Mouse (Mus musculus): ENCODE results near the gene Pmm2. TPM values are rescaled to one million over a fixed set of nuclear protein-coding genes. Genes with fewer than 3 reads are reported as not detected.

Gene Pmm2
- 10 to 100 TPM; 25.4 to 29.5 TPM for total RNA-seq (2021)
- long read RNA-seq, transcript Pmm2-201 (9 exons, 1,842 nt): major isoform, 14 of 29 reads
- long read RNA-seq, partial matches to known transcripts: 7 of 29 reads
- long read RNA-seq, other reads (novel, unspliced or antisense): 6 of 29 reads

DNA sequence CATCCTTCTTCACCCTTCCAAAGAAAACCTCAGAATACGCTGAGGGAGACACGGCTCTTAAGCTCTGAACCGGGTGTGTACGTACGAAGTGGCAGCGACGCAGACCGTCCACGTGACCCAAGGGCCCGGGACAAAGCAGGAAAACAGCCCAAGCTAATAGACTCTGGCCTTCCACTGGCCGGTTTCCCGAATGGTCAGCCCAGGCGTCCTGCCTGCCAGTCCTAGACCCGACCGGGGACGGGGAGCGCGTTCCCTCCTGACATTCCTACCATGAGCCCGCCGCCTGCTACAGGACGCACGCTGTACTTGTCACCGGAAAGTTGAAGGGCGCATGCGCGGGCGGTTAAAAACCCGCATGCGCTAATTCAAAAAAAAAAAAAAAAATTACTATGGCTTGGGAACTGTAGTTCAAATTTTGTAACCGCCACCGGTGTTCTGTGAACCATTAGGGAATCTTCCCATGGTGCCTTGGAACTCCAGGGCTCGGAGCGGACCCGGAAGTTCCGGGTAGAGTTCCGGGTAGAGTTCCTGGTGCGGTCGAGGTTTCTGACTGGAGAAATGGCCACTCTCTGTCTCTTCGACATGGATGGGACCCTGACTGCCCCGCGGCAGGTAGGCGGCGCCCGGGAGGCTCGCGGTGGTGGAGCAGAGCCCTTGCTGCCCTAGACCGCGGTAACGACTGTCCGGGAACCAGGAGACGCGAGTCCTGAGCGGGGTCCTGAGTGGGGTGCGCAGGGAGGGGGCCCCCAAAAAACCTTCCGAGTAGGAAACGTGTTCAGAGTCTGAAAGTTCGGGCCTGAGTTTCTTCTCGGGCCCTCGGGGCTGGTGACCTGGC is at the start of gene Pmm2, which contains the start of gene Tmem186:
Pmm2 (plus strand) TSS at position 458 of the 835 bp plus-strand sequence.
Tmem186 (minus strand) TSS at position 496 of the 835 bp plus-strand sequence.
- DNase-seq (ENCODE audit: low spot score in 2 of 2): peak; percentile 84 to 91

DNA sequence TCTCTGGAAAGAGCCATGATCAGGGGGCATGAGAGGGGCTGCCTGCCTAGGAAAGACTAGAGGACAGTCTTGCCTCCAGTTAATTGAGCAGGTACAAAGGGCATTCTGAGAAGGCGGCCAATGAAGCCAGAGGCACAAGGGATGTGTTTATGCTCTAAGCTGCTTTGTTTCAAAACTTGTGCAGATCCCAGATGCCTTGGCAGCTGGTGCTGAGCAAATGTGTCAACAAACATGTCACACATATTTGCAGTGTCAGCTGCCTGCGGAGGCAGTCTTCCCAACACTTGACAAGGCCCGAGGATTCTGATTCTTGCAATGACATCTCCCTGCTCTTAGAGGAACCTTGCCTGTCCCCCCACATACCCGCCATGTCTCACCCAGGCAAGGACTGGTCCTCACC is 42.1 kb upstream of the Pmm2 start:
- DNase-seq (ENCODE audit: low spot score in 2 of 2): peak; percentile 79 to 92

DNA sequence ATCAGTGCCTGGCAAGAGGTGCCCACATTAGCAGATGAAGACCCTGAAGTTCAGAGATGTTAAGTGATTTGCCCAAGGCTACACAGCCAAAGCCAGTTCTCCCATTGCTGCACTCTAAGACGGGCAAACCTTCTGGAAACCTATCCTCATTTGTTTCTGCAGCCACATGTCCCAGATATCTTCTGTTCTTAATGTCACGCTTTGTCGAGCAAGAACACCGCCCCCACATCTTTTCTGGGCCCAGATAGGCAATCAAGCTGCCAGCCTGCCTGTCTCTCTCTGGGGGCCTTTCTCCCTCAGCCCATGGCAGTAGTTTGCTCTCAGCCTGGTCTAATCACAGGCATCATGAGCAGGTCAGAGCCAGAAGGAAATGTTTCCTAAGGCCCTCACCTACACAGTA is 41.1 kb upstream of the Pmm2 start:
- peak; percentile 27 to 42 for DNase-seq (ENCODE audit: low spot score in 2 of 2)

DNA sequence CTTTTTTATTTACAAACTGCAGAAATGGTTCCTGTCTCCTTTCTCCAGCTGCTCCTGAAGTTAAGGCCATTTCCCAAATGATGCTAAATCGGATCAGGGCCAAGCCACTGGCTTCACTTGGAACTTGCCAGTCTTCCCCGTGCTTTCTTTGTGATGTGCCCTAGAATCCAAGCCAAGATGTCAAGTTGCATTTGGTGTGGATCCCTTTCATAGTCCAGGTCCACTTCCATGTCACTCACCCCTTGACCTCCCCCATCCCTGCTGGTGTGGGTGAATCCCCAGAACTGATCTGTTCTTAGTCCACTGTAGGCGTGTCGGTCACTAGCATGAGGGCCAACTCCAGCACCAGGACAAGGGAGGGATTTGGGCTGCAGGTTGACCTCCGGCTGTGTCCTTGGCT is 40.0 kb upstream of the Pmm2 start:
- DNase-seq (ENCODE audit: low spot score in 2 of 2): no peak

DNA sequence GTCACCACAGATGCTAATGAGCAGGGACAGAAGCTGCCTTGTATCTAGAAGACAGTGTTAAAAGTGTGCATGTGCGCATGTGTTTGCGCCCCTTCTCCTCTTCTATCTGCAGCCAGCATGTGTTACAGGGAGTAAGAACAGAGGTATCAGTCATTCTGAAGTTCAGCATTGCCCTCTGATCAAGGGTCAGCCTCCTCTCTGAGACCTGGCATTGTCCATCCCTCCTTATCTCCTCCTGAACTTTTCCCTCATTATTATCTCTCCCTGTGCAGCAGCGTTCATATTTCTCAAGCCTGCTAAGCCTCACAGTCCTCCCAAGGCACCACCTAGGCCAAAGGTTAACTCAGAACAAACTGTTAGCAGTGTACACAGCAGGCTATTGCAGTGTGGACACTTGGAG is 33.7 kb upstream of the Pmm2 start:
- DNase-seq (ENCODE audit: low spot score in 2 of 2): no peak

DNA sequence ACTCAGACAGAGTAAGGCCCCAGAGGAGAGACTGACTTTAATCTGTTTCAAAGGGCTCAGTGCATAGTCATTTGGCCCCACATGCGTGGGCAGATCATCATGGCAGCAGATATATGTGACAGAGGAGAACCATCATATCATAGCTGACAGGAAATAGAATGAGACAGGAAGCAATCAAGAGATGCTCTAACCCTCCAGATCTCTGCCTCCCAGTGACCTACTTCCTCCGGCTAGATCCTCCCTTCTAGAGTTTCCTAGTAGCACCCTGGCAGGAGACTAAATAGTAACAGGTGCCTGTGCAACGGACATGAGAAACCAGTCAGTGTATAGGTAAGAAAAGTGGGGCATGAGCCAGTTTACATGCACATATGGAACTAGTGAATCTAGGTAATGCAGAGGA is 27.1 kb upstream of the Pmm2 start:
- DNase-seq (ENCODE audit: low spot score in 2 of 2): no peak

DNA sequence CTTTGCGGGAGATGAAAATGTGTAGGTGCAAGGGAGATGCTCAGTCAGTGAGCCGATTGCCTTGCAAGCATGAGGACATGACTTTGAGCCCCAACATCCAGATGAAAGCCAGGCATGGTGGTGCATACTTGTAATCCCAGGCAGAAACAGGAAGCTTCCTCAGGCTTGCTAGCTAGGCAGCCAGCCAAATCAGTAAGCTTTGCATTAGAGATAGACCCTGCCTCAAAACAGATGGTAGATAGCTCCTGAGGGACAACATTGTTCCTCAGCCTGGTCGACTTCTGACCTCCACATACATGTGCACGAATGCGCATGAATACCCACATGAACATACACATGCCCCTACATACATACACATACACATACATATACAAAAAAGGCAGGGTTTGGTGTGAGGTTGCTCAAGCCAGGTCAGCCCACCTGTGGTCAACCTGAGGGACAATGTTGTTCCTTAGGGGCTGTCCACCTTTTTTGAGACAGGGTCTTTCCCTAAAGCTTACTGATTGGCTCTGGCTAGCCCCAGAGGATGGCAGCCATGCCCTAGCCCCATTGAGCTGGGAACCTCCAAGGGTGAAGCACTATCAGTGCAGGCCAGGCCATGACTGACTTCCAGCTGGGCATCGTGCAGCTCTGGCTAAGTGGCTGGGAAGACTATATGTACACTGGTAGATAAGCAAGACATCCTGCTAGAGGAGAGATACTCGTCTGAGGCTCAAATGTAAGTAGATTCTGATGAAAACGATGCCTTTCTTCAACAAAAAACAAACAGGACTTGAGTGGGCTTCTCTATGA is 25.1 kb upstream of the Pmm2 start:
- no peak for DNase-seq (ENCODE audit: low spot score in 2 of 2)

DNA sequence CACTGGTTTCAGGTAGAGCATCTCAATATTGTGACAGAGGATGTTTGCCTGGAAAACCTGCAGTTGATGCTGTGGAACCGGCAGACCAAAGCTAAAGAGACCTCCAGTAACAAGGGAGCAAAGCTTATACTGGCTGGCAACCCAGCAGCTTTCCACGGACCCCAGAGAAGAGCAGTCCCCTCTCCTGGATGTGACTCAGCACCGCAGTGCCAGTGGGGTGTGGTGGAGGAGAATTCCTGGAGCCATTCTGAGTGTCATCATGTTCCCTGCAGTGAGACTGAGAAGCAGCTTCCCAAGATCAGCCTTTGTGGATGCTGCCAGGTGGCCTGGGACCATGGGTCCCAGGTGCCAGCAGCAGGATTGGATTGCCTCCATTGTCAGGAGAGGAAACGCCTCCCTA is 24.4 kb upstream of the Pmm2 start:
- no peak for DNase-seq (ENCODE audit: low spot score in 2 of 2)

DNA sequence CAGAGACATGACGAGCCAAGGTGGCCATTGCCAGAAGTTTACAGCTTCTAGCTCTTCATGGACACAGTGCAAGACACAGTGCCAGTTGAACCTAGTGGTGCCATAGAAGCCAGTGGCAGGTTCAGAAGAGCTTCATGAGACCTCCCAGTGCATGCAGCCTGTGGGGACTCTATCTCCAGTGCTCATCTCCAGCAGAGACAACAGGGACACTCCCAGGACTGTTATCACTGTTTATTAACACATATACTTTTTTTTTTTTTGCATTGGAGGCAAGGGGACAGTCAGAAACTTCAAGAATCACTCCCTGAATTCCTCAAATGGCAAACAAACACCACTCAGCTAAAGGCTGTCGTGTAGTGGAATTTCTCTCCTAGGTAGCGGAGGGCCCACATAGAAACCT is 24.0 kb upstream of the Pmm2 start:
- no peak for DNase-seq (ENCODE audit: low spot score in 2 of 2)

DNA sequence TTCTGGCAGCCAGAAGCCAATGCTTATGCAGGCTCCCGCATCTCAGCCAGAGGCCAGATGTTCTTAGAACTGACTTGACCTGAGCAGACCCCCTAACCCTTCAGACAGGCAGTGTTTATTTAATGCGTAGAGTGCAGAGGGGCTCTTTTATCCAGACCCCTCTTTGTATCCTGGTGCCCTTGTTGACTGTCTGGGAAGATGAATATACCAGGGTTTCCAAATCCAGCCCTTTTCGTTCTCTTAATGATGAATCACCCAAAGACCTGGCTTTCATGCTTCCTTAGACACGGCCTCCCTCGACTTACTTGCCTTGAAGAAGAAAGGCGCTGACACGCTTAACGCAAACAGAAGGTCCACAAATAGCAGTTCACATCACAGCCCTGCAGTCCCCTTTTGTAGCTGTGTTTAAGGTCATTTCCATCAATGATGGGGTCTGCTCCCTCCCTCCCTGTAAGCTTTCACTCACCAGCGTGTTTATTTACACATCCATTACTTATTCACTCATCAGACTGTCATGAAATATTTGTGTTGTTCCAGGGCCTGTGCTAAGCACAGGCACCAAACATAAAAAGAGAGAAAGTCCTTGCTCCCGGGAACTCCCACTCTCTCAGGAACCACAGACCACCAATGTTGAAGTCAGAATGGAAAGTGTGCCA is 17.7 kb upstream of the Pmm2 start:
- no peak for DNase-seq (ENCODE audit: low spot score in 2 of 2)

DNA sequence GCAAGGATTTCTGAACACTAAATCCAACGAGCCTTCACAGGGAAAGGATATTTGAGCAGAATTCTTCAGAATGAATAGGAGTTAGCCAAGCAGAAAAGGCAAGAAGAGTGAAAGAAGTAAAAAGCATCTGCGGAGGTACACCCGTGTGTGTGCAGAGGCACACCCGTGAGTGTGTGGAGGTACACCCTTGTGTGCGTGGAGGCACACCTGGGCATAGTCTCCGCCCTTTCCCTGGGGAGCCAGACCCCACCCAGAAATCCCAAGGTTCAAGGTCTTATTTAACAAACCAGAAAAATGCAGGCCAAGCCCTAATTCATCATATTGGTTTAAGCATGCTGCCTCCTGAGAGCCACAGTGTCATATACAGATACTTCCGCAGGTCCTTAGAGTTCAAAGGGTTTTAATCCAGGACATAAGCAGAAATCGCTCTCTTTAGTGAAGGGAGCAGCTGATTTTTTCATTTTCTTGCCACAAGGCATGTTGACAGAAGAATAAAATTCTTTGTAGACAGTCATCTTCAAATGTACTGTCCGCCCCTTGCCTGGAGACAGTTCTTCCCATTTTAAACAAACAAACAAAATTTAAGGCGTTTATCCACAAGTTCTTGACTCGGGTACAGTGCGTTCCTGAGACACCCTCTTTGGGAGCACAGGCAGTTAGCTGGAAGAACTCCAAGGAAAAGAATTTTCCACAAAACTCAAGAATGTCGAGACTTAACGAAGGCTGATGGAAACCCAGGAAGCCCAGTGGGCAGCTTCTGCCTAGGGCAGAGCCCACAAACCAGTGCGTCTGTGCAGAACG is 17.0 kb upstream of the Pmm2 start:
- DNase-seq (ENCODE audit: low spot score in 2 of 2): no peak

DNA sequence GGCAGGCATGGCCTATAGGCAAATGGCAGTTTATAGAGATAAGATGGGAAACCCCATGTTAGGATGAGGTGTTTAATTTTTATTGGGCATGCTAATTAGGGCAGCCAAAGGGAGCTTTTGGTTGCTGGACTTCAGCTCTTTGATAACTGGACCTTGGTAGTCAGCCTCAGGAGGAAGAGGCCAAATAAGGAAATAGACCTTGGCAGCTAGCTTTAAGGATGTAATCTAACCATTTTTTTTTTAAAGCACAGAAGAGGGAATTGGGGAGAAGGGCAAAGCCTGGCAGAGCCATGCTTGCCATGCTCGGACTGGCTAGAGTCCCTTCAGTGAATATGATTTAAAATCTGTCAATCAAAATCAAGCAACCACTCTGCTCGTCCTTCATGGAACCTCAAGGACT is 7.1 kb upstream of the Pmm2 start:
- DNase-seq (ENCODE audit: low spot score in 2 of 2): no peak

DNA sequence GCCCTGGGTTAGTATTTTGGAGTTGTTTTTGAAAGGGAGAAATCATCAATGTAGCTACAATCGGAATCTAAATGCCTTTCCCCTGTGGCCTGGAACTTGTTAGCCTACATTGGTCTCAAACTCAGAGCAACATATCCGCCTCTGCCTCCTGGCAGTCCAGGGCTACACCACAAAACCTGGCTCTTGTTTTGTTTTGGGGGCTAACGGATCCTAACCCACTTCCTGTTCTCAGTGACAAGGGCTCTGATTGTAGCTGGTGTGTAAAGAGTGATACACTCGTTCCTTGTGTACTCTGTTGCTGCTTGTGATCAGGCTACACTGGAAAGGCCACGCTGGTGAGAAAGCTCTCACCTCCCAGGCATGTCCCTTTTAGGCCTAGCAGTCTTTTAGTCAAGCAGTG is 6.0 kb upstream of the Pmm2 start:
- no peak for DNase-seq (ENCODE audit: low spot score in 2 of 2)

DNA sequence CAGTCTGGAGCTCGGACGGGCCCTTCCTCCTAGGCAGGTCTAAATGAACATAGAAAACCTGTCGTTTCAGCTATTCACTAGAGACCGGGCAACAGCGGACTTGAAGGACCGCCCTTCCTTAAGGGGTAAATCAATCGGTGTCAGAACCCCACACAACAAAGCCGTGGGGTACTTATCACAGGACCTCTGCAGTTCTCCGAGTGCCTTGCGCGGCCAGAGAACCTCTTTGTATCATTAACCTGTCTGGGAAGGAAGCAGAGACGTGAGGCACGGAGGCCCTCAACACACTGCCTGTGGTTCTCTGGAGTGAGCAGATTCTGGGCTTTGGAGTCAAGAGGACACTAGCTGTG is 632 bp upstream of the Pmm2 start:
- no peak for DNase-seq (ENCODE audit: low spot score in 2 of 2)

DNA sequence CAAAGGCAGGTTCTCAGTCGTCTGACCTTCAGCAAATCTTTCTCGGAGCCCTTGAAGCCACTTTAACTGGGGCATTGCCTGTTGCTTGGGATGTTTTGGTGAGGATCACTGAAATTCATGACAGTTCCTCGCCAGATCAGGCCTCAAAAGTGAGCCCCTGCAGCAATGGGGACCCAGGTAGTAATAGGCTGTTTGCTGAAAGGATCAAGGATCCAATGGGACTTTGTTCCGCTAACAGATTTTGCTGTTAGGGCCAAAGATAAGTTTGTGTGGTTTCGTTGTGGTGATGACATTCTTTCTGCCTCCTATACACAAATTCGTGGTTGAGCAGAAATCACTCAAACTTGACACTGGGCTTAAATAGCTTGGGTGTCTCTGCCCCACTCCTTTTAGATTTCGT is 657 bp downstream of the Pmm2 start:
- DNase-seq (ENCODE audit: low spot score in 2 of 2): no peak

DNA sequence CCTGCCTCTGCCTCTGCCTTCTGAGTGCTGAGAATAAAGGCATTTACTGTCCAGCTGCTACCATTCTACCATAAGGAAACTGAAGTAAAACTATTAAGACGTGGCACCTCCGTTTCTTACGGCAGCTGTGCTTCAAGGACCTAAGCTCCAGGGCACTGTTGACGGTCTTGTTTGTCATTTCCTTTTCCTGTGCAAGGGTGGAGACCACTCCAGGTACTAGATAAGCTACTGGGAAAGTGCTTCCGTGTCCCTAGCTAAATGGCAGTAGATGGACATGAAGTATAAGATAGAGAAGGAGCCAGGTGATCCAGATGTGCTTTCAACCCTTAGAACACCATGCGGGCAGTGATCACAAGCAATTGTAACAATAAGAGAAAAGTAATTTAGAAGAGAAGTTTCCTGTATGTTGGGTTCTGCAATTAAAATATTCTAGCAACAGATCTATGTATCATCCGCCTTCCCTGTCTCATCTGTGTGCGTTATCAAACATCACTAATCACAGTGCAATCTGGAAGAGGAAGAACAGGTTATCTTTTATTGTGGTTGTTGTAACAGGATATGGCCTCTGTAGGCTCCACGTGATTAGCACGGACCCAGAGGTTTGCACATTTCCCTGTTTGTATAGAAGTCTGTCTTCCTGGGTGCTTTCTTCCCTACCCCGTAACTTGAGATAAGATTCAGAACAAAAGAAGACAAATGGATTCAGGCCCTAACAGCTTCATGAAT is 2.2 kb downstream of the Pmm2 start:
- DNase-seq (ENCODE audit: low spot score in 2 of 2): no peak

DNA sequence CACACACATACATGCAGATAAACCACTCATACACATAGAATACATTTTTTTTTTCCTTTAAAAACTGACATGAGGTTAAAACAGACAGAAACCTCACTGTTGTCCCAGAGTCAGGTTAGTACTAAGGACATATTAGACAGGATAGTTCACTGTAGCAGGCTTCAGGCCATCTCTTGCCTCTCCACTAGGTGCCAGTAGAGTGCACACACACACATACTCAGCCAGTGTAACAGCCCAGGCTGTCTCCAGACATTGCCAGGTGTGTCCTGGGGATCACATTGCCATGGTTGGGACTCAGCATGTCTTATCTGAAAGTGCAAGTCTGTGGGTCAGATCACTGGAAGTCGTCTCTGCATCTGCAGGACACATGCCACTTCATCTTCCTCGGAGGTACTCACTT is 6.4 kb downstream of the Pmm2 start:
- DNase-seq (ENCODE audit: low spot score in 2 of 2): peak in 1 of 2 experiments; percentile 66

DNA sequence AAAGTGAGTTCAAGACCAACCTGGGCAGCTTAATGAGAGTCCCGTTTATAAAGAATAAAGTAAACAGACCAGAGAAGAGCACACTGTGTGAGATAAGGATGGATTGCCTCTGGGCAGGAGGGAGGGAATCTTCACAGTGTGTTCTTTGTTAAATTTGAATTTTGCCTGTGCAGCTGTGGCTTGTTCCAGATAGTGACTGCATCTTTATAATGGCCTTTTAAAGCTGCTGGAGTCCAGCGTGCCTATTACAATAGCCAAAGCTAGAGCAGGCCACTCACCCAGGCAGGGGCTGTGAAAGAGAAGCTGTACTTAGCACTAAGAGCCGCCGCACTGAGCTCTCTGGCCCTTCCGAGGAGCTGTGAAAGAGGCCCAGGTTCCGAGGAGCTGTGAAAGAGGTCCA is 8.1 kb downstream of the Pmm2 start:
- DNase-seq (ENCODE audit: low spot score in 2 of 2): peak in 1 of 2 experiments; percentile 25

DNA sequence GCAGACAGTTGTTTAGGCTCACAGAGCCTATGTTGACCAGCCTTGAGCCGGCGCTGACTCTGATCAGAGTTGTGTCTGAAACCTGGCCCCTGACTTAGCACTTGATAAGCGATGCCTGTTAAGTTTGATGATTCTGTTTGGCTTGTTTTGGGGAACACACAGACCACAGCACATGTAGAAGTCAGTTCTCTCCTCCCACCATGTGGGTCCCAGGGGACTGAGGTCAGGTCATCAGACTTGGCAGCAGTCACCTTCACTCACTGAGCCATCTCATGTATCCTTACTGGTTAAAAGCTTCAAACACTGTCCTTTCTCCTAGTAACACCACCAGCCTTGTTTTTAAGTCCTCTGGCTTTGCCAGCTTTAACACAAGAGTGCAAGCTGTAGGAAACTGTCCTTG is 12.5 kb downstream of the Pmm2 start:
- no peak for DNase-seq (ENCODE audit: low spot score in 2 of 2)

DNA sequence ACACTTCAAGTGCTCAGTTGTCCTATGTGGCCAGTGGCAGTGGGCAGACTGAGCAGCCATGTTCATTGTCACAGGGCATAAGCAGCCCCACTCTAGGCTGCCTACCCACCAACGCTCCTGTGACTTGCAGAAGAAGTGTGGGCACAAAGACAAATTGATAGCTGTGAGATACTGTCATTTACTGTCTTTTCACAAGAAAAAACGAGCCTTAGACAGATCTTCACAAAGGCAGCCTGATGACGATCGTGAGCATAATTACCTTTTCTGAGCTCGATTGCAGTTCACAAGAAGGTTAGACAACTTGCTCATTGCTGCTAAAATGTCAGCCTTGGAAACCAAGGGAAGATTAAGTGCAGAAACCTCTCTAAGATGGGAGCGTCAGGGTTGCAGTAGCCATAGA is 17.6 kb downstream of the Pmm2 start:
- no peak for DNase-seq (ENCODE audit: low spot score in 2 of 2)
